Mouse (Mus musculus): ENCODE results near the gene Pld4. TPM values are rescaled to one million over a fixed set of nuclear protein-coding genes. Genes with fewer than 3 reads are reported as not detected.

Gene Pld4
- total and polyA plus RNA-seq, 3 experiments, result 112 to 226 (median 149) TPM

- in situ Hi-C loops (cut with MboI; ENCODE audit: low pct_ligation_motif_present, low pct_unique_long_range_greater_than_20kb, low sequenced_read_pairs) (no loop called here), dilution Hi-C loops (cut with MboI; ENCODE audit: extremely low pct_ligation_motif_present, extremely low pct_unique_long_range_greater_than_20kb, low sequenced_read_pairs) (no loop called here)
- Histone ChIP-seq H3K9me3 (replicated peaks; ENCODE audit: low read length) (peaks cover 39% of the 10 kb centered on the region), H3K4me1 (ENCODE audit: control insufficient read depth in 1 of 2, insufficient read depth in 2 of 2) (no peaks in the 10 kb centered on the region), H3K4me2 (ENCODE audit: insufficient read depth, low read depth, poor library complexity, severe bottlenecking) (no peak overlapping the region), H3K4me3 (replicated peaks in 1 of 3; ENCODE audit: low read depth in 2 of 3, low read length in 2 of 3, poor library complexity in 1 of 3) (no peak overlapping the region), H3K27me3 (replicated peaks) (no peaks in the 10 kb centered on the region), H3K27ac (ENCODE audit: insufficient read depth, low read depth) (no peak overlapping the region), H3K79me2 (replicated peaks; ENCODE audit: control insufficient read depth, extremely low read depth, insufficient read depth, poor library complexity, severe bottlenecking) (no peaks in the 10 kb centered on the region), H3K36me3 (replicated peaks in 1 of 2; ENCODE audit: control insufficient read depth in 1 of 2, insufficient read depth in 1 of 2, low read length in 1 of 2) (peaks cover 19 to 49% of the 10 kb centered on the region in 2 experiments), H3K9ac (ENCODE audit: insufficient read depth, low read depth) (no peak overlapping the region)
- TF ChIP-seq JUND (conservative IDR thresholded peaks at IDR 0.05; ENCODE audit: low read depth, low read length), result no peak
- no peak for TF ChIP-seq ZKSCAN1 (IDR thresholded peaks at IDR 0.05; ENCODE audit: borderline replicate concordance, low read depth, low read length)
- DNase-seq (ENCODE audit: extremely low read depth), result no peak
These were observed 13.6 kb downstream of the Pld4 start for GRCm38 (mm10) chr12:112774026-112774425.

DNA sequence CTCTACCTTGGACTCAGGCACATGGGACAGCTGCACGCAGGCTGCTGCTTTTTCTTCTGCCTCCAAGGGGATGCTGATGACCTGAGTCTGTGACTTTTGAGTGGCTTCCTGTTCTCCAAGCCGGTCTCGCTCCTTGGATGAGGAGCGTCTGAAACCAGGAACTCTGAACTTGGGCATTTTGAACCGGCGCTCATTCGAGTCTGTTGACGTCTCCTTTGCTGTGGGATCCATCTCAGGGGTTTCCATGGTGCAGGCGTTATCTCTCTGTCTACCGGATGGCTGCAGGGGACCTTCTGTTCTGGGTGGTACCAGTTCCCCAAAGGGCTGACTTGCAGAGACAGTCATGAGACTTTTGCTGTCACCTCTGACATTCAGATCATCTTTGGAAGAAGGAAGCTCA lies 14.0 kb downstream of the Pld4 start:
- H3K4me3 ChIP-seq (replicated peaks in 1 of 3; ENCODE audit: low read depth in 2 of 3, low read length in 2 of 3, poor library complexity in 1 of 3), result no peak overlapping the region
- dilution Hi-C loops (cut with MboI; ENCODE audit: extremely low pct_ligation_motif_present, extremely low pct_unique_long_range_greater_than_20kb, low sequenced_read_pairs) (no loop called here), in situ Hi-C loops (cut with MboI; ENCODE audit: low pct_ligation_motif_present, low pct_unique_long_range_greater_than_20kb, low sequenced_read_pairs) (no loop called here)
- no peaks in the 10 kb centered on the region for H3K79me2 ChIP-seq (replicated peaks; ENCODE audit: control insufficient read depth, extremely low read depth, insufficient read depth, poor library complexity, severe bottlenecking)
- H3K36me3 ChIP-seq (replicated peaks in 1 of 2; ENCODE audit: control insufficient read depth in 1 of 2, insufficient read depth in 1 of 2, low read length in 1 of 2), result peaks cover 14 to 44% of the 10 kb centered on the region in 2 experiments
- H3K27me3 ChIP-seq (replicated peaks), result no peaks in the 10 kb centered on the region
- no peak for DNase-seq (ENCODE audit: extremely low read depth)
- no peak overlapping the region for H3K4me2 ChIP-seq (ENCODE audit: insufficient read depth, low read depth, poor library complexity, severe bottlenecking)
- H3K9me3 ChIP-seq (replicated peaks; ENCODE audit: low read length), result peaks cover 39% of the 10 kb centered on the region
- no peak overlapping the region for H3K9ac ChIP-seq (ENCODE audit: insufficient read depth, low read depth)
- TF ChIP-seq BHLHE40 (IDR thresholded peaks at IDR 0.05; ENCODE audit: low read depth, low read length) (no peak), JUN (IDR thresholded peaks at IDR 0.05; ENCODE audit: insufficient read depth, low read depth, low read length) (no peak), ZMIZ1 (IDR thresholded peaks at IDR 0.05; ENCODE audit: low read depth, low read length) (no peak), POLR2A (IDR thresholded peaks at IDR 0.05; ENCODE audit: low read depth, low read length) (no peak), TBP (conservative IDR thresholded peaks at IDR 0.05; ENCODE audit: low read depth, low read length) (no peak), USF1 (IDR thresholded peaks at IDR 0.05; ENCODE audit: low read depth, low read length) (no peak), POLR2AphosphoS2 (IDR thresholded peaks at IDR 0.05; ENCODE audit: low read depth, low read length) (no peak), MEF2A (IDR thresholded peaks at IDR 0.05; ENCODE audit: borderline replicate concordance, low read depth, low read length) (no peak), HCFC1 (IDR thresholded peaks at IDR 0.05; ENCODE audit: low read depth, low read length) (no peak), NELFE (IDR thresholded peaks at IDR 0.05; ENCODE audit: low read depth, low read length) (no peak), NRF1 (IDR thresholded peaks at IDR 0.05; ENCODE audit: low read depth, low read length) (no peak), MYC (IDR thresholded peaks at IDR 0.05; ENCODE audit: low read depth, low read length) (no peak)
- H3K27ac ChIP-seq (ENCODE audit: insufficient read depth, low read depth), result no peak overlapping the region
- no peaks in the 10 kb centered on the region for H3K4me1 ChIP-seq (ENCODE audit: control insufficient read depth in 1 of 2, insufficient read depth in 2 of 2)

GRCm38 (mm10) chr12:112791026-112791425 lies 30.6 kb downstream of the Pld4 start:
- DNase-seq (ENCODE audit: extremely low read depth), result no peak
- H3K79me2 ChIP-seq (replicated peaks; ENCODE audit: control insufficient read depth, extremely low read depth, insufficient read depth, poor library complexity, severe bottlenecking), result peaks cover 25% of the 10 kb centered on the region
- H3K27ac ChIP-seq (ENCODE audit: insufficient read depth, low read depth), result no peak overlapping the region
- no peak overlapping the region for H3K4me2 ChIP-seq (ENCODE audit: insufficient read depth, low read depth, poor library complexity, severe bottlenecking)
- dilution Hi-C loops (cut with MboI; ENCODE audit: extremely low pct_ligation_motif_present, extremely low pct_unique_long_range_greater_than_20kb, low sequenced_read_pairs), result no loop called here
- H3K4me3 ChIP-seq (replicated peaks in 1 of 3; ENCODE audit: low read depth in 2 of 3, low read length in 2 of 3, poor library complexity in 1 of 3), result no peak overlapping the region
- no peak overlapping the region for H3K9ac ChIP-seq (ENCODE audit: insufficient read depth, low read depth)
- TF ChIP-seq RCOR1 (conservative IDR thresholded peaks at IDR 0.05; ENCODE audit: low read depth, low read length) (no peak), TCF12 (IDR thresholded peaks at IDR 0.05; ENCODE audit: low read depth, low read length) (no peak), MAFK (IDR thresholded peaks at IDR 0.05; ENCODE audit: insufficient replicate concordance, low read length) (no peak), MYC (IDR thresholded peaks at IDR 0.05; ENCODE audit: low read depth, low read length) (no peak), CTCF (conservative IDR thresholded peaks at IDR 0.05 in 1 of 2, IDR thresholded peaks at IDR 0.05 in 1 of 2; ENCODE audit: low read depth in 2 of 2, low read length in 2 of 2) (no peak), KAT2A (IDR thresholded peaks at IDR 0.05; ENCODE audit: insufficient replicate concordance, low read length) (no peak)
- in situ Hi-C loops (cut with MboI; ENCODE audit: low pct_ligation_motif_present, low pct_unique_long_range_greater_than_20kb, low sequenced_read_pairs), result no loop called here
- peaks cover 27 to 50% of the 10 kb centered on the region in 2 experiments for H3K4me1 ChIP-seq (ENCODE audit: control insufficient read depth in 1 of 2, insufficient read depth in 2 of 2)
- peaks cover 33 to 38% of the 10 kb centered on the region in 2 experiments for H3K36me3 ChIP-seq (replicated peaks in 1 of 2; ENCODE audit: control insufficient read depth in 1 of 2, insufficient read depth in 1 of 2, low read length in 1 of 2)
- peaks cover 2% of the 10 kb centered on the region for H3K9me3 ChIP-seq (replicated peaks; ENCODE audit: low read length)
- H3K27me3 ChIP-seq (replicated peaks), result no peaks in the 10 kb centered on the region
